Mouse (Mus musculus): Measurements from ENCODE around the gene Hemgn.

Gene Hemgn

DNA sequence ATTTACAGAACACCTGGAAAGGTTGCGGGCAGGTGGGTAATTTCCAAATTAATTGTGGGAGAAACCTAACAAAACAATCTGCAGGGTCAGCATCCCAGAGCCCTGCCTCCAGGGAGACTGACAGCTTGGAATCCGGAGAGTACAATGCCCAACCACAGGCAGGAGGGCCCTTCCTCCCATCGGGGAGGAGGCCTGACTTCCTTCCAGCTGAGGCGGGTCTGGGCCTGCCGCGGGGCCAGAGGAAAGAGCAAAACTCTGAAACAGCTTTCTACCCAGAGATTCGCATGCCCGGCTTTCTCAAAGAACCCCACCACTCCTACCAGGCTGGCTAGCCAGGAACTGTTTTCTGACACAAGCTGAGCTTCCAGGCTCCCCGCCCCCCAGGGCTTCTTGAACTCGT, 60.3 kb downstream of the Hemgn start:
- no peak for DNase-seq

DNA sequence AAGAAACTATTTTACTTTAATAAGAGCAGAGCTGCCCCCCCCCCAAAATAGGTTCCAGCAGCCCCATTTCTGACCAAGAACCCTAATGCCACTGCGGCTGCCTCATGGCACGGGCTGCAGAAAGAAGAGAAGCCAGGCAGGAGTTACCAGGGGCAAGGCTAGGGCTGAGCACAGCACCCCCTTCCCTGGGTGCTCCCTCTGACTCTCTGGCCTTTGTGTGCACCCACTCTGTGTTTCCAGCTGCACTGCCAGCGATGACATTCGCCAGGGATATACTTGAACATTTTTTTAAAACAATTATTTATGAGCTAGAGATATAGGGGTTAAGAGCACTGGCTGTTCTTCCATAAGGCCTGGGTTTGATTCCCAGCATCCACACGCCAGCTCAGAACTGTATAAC, 63.8 kb downstream of the Hemgn start:
- DNase-seq, result no peak

GRCm38 (mm10) chr4:46348897-46349296, 64.4 kb downstream of the Hemgn start:
- no peak for DNase-seq

GRCm38 (mm10) chr4:46347580-46348515, 65.5 kb downstream of the Hemgn start:
- no peak for DNase-seq

- no peak for DNase-seq
Observed at GRCm38 (mm10) chr4:46347141-46347540, 66.2 kb downstream of the Hemgn start.

DNA sequence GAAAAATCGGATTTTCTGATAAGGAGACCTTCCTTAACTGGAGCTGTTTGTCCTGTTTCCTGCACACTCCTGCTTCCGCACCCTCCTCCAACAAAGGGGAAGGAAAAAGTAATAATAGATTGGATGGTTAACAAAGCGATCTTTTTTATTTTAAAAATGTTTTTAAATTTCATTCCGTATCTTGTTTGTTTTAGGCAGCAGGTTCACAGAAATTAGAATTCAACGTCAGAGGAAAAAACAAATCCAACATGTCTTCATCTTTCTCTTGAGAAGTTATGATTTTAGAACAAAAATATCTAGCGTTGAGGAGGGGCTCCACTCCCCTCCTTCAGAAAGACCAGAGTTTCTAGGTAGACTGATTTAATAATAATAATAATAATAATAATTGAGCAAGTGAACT, 67.1 kb downstream of the Hemgn start:
- DNase-seq, result no peak

GRCm38 (mm10) chr4:46345773-46346100, 67.6 kb downstream of the Hemgn start:
- DNase-seq, result no peak

DNA sequence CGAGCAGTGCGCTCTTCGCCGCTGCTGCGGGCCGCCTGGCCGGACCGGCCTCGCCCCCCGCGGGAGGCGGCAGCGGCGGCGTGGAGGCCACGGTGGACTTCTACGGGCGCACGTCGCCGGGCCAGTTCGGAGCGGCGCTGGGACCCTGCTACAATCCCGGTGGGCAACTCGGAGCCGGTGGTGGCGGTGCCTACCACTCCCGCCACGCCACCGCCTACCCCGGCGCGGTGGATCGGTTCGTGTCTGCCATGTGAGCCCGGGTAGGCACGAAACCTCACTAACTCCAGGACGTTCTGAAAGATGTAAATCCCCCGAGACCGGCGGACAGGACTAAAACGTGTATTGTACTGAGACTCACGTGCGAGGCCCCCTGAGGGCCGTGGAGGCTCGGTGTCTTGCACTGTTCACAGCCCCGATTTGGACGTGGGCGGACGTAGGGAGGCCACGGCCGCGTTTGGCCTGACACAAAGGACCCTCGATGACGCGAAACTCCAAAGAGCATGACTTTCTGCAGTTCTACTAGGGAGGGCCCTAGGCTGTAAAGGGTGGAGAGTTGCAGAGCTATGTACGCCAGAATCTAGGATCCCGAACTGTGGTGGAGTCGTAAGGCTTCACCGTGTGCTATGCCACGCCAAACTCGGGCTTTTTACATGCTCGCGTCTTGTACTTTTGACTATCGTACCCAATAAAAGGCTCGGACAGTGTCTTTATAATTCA, 68.1 kb downstream of the Hemgn start:
- DNase-seq, result no peak

- DNase-seq, result no peak
Observed at GRCm38 (mm10) chr4:46344288-46344687, 69.0 kb downstream of the Hemgn start.

All from cerebellum, adult 8-10 months (tissue).